Mouse (Mus musculus) stomach, embryonic 15.5 days (tissue): ENCODE measurements at regions not wholly inside any gene's neighbourhood (a gene's known extent, or its start where the extent isn't known, plus 50 kb on each side); places are given as distances from the start of the nearest gene placed in this dataset.
A peak's percentile ranks its signal among the peaks of the same experiment; 100 is the strongest.

ENCODE experiments used
- ATAC-seq: fragments of 200-750 bp; cut with Nextera tagmentation; 2 replicates; pipeline ENCODE4 v1.8.0; 2017; ENCODE audit warnings: low read depth, moderate number of reproducible peaks, moderate TSS enrichment; ENCODE audit not compliant: insufficient read depth, low FRiP score
- H3K27ac ChIP-seq: fragments of 300-500 bp; sonication (generic); 2 replicates; pipeline ENCODE4 v1.5.1; 2015; ENCODE audit warnings: mild to moderate bottlenecking, inconsistent platforms
- H3K27me3 ChIP-seq: fragments of 300-500 bp; sonication (generic); replicated peaks from 2 replicates; pipeline ENCODE4 v1.6.1; 2015; ENCODE audit warnings: inconsistent platforms
- H3K36me3 ChIP-seq: fragments of 300-500 bp; sonication (generic); 2 replicates; pipeline ENCODE4 v1.6.1; 2015; ENCODE audit warnings: inconsistent platforms
- H3K4me1 ChIP-seq: fragments of 300-500 bp; sonication (generic); 2 replicates; pipeline ENCODE4 v1.6.1; 2015; ENCODE audit warnings: inconsistent platforms
- H3K4me2 ChIP-seq: fragments of 300-500 bp; sonication (generic); 2 replicates; pipeline ENCODE4 v1.6.1; 2015; ENCODE audit warnings: mild to moderate bottlenecking, inconsistent platforms
- H3K4me3 ChIP-seq: fragments of 300-500 bp; sonication (generic); replicated peaks from 2 replicates; pipeline ENCODE4 v1.5.1; 2015; ENCODE audit warnings: inconsistent platforms
- H3K9ac ChIP-seq: fragments of 300-500 bp; sonication (generic); 2 replicates; pipeline ENCODE4 v1.6.1; 2015; ENCODE audit warnings: inconsistent platforms
- H3K9me3 ChIP-seq: fragments of 300-500 bp; sonication (generic); 2 replicates; pipeline ENCODE4 v1.6.1; 2016; ENCODE audit warnings: inconsistent platforms
- WGBS: fragments of 180-500 bp; shearing (Covaris S2); methylation state at CpG from one replicate; pipeline ENCODE4 v1.1.7; 2015; 5-methylcytosine and 5-hydroxymethylcytosine counted together

- WGBS = 53% methylated on average over 3 of the region's 3 CpGs
- no peaks in the 10 kb centered on the region for H3K9me3 ChIP-seq
- ATAC-seq = no peak
- H3K36me3 ChIP-seq = no peaks in the 10 kb centered on the region
- H3K4me1 ChIP-seq = no peaks in the 10 kb centered on the region
- H3K27ac ChIP-seq = no peak overlapping the region
- no peak overlapping the region for H3K9ac ChIP-seq
- no peaks in the 10 kb centered on the region for H3K27me3 ChIP-seq
- no peak overlapping the region for H3K4me3 ChIP-seq
- no peak overlapping the region for H3K4me2 ChIP-seq
These were observed 90.4 kb downstream of the Otol1 start for GRCm38 (mm10) chr3:70097813-70098212.

- no peak overlapping the region for H3K9ac ChIP-seq
- no peak overlapping the region for H3K4me2 ChIP-seq
- 63% methylated on average over 7 of the region's 7 CpGs for WGBS
- H3K27ac ChIP-seq = no peak overlapping the region
- H3K9me3 ChIP-seq = no peaks in the 10 kb centered on the region
- no peaks in the 10 kb centered on the region for H3K36me3 ChIP-seq
- no peak for ATAC-seq
- H3K4me1 ChIP-seq = no peaks in the 10 kb centered on the region
- no peaks in the 10 kb centered on the region for H3K27me3 ChIP-seq
- no peak overlapping the region for H3K4me3 ChIP-seq
These were observed 94.7 kb downstream of the Otol1 start for GRCm38 (mm10) chr3:70102091-70102490.

- Histone ChIP-seq H3K27ac (no peak overlapping the region), H3K4me2 (no peak overlapping the region), H3K9ac (no peak overlapping the region), H3K4me3 (no peak overlapping the region), H3K9me3 (no peaks in the 10 kb centered on the region), H3K27me3 (no peaks in the 10 kb centered on the region), H3K4me1 (no peaks in the 10 kb centered on the region), H3K36me3 (no peaks in the 10 kb centered on the region)
- no peak for ATAC-seq
- 68% methylated on average over 10 of the region's 10 CpGs for WGBS
These were observed 95.3 kb downstream of the Otol1 start for GRCm38 (mm10) chr3:70102593-70103213.

- Histone ChIP-seq H3K27me3 (no peaks in the 10 kb centered on the region), H3K36me3 (no peaks in the 10 kb centered on the region), H3K9ac (peak overlapping the region; percentile 32; the same call in 1 of the 2 replicates), H3K4me1 (no peaks in the 10 kb centered on the region), H3K4me3 (peak overlapping the region; percentile 48), H3K4me2 (peak overlapping the region; percentile 85), H3K9me3 (no peaks in the 10 kb centered on the region), H3K27ac (no peak overlapping the region)
- ATAC-seq = no peak
- 4% methylated on average over 21 of the region's 21 CpGs for WGBS
These were observed 96.8 kb downstream of the Otol1 start for GRCm38 (mm10) chr3:70103983-70104827.

- no peaks in the 10 kb centered on the region for H3K36me3 ChIP-seq
- peak overlapping the region; percentile 48 for H3K4me3 ChIP-seq
- ATAC-seq = no peak
- WGBS = 12% methylated on average over 7 of the region's 7 CpGs
- no peaks in the 10 kb centered on the region for H3K4me1 ChIP-seq
- no peaks in the 10 kb centered on the region for H3K27me3 ChIP-seq
- peak overlapping the region; percentile 32; the same call in 1 of the 2 replicates for H3K9ac ChIP-seq
- peak overlapping the region; percentile 85 for H3K4me2 ChIP-seq
- H3K9me3 ChIP-seq = no peaks in the 10 kb centered on the region
- no peak overlapping the region for H3K27ac ChIP-seq
These were observed 97.5 kb downstream of the Otol1 start for GRCm38 (mm10) chr3:70104828-70105399.

GRCm38 (mm10) chr3:70105561-70105960 lies 98.1 kb downstream of the Otol1 start:
- H3K27me3 ChIP-seq = no peaks in the 10 kb centered on the region
- 84% methylated on average over 1 of the region's 1 CpGs for WGBS

GRCm38 (mm10) chr3:70106141-70106540 lies 98.7 kb downstream of the Otol1 start:
- Histone ChIP-seq H3K4me1 (no peaks in the 10 kb centered on the region), H3K4me3 (no peak overlapping the region), H3K4me2 (no peak overlapping the region), H3K9ac (no peak overlapping the region), H3K27ac (no peak overlapping the region), H3K27me3 (no peaks in the 10 kb centered on the region), H3K9me3 (no peaks in the 10 kb centered on the region), H3K36me3 (no peaks in the 10 kb centered on the region)
- ATAC-seq = no peak
- WGBS = 79% methylated on average over 2 of the region's 2 CpGs

More at GRCm38 (mm10) chr3:70105561-70105960, 98.1 kb downstream of the Otol1 start:
- Histone ChIP-seq H3K4me3 (no peak overlapping the region), H3K4me2 (no peak overlapping the region), H3K27ac (no peak overlapping the region), H3K9ac (no peak overlapping the region), H3K4me1 (no peaks in the 10 kb centered on the region), H3K36me3 (no peaks in the 10 kb centered on the region), H3K9me3 (no peaks in the 10 kb centered on the region)
- no peak for ATAC-seq

- Histone ChIP-seq H3K36me3 (no peaks in the 10 kb centered on the region), H3K27me3 (no peaks in the 10 kb centered on the region), H3K4me1 (no peaks in the 10 kb centered on the region), H3K27ac (no peak overlapping the region), H3K4me3 (no peak overlapping the region), H3K9ac (no peak overlapping the region), H3K4me2 (no peak overlapping the region), H3K9me3 (no peaks in the 10 kb centered on the region)
- no peak for ATAC-seq
- 90% methylated on average over 1 of the region's 1 CpGs for WGBS
These were observed 118.8 kb downstream of the Otol1 start for GRCm38 (mm10) chr3:70126212-70126611.

GRCm38 (mm10) chr3:70130241-70131029 lies 123.0 kb downstream of the Otol1 start:
- H3K4me2 ChIP-seq = no peak overlapping the region
- no peaks in the 10 kb centered on the region for H3K27me3 ChIP-seq
- H3K9me3 ChIP-seq = no peaks in the 10 kb centered on the region
- H3K4me1 ChIP-seq = no peaks in the 10 kb centered on the region
- no peak overlapping the region for H3K27ac ChIP-seq
- ATAC-seq = no peak
- H3K9ac ChIP-seq = no peak overlapping the region
- WGBS = 79% methylated on average over 8 of the region's 8 CpGs
- H3K4me3 ChIP-seq = no peak overlapping the region
- H3K36me3 ChIP-seq = no peaks in the 10 kb centered on the region

- Histone ChIP-seq H3K36me3 (no peaks in the 10 kb centered on the region), H3K27ac (no peak overlapping the region), H3K9ac (no peak overlapping the region), H3K27me3 (no peaks in the 10 kb centered on the region), H3K9me3 (no peaks in the 10 kb centered on the region), H3K4me3 (no peak overlapping the region), H3K4me1 (no peaks in the 10 kb centered on the region), H3K4me2 (no peak overlapping the region)
- ATAC-seq = no peak
- WGBS = 73% methylated on average over 2 of the region's 2 CpGs
These were observed 127.5 kb downstream of the Otol1 start for GRCm38 (mm10) chr3:70134963-70135362.

- no peak overlapping the region for H3K9ac ChIP-seq
- no peak overlapping the region for H3K4me2 ChIP-seq
- H3K4me1 ChIP-seq = no peaks in the 10 kb centered on the region
- no peak overlapping the region for H3K4me3 ChIP-seq
- no peak overlapping the region for H3K27ac ChIP-seq
- ATAC-seq = no peak
- no peaks in the 10 kb centered on the region for H3K9me3 ChIP-seq
- no peaks in the 10 kb centered on the region for H3K36me3 ChIP-seq
- 78% methylated on average over 2 of the region's 2 CpGs for WGBS
- H3K27me3 ChIP-seq = no peaks in the 10 kb centered on the region
These were observed 131.1 kb downstream of the Otol1 start for GRCm38 (mm10) chr3:70138488-70138887.
